Mouse (Mus musculus): ENCODE results near the gene Ehd4. TPM values are rescaled to one million over a fixed set of nuclear protein-coding genes. Genes with fewer than 3 reads are reported as not detected.

Ehd4 gene
- total and polyA plus RNA-seq, 2 experiments from 2014 or later, result 250 to 547 TPM

DNA sequence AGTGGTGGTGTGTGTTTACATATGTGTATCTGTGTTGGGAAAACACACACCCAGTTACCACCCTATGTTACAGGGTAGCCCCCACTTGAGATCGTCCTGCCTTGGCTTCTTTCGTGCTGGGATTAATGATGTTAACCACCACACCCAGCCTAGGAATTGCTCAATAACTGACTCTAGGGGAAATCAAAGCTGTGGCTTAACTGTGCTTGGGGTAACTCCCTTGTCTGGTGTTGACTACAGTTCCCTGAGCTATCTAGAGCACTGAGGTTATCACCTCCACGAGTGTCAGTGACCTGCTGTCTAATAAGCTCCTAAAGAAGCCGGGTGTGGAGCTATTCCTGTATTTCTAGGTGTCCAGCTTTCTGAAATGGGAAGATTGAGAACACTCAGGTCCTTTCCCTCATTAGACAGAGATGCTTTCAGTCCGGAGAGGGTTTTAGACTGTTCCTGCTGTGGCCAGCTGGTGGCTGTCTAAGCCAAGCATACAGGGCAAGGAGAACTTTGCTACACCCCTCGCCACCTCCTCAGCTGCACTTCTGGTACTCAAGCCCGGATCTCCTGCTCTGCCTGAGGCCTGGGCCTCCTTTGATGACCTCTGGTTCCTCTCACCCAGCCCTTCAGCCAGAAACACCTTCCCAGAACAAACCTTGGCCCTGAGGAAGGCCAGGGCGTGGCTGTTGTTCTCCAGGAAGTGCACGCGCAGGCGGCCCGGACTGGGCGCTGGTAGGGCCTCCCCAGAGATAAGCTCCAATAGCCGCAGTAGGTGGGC is 69.6 kb downstream of the Ehd4 start:
- WGBS, result 38% methylated on average over 14 of the region's 14 CpGs
- no peak overlapping the region for H3K4me3 ChIP-seq (ENCODE audit: low read depth, low read length)
- TF ChIP-seq EP300 (IDR thresholded peaks at IDR 0.05; ENCODE audit: low read depth) (no peak), CTCF (IDR thresholded peaks at IDR 0.05; ENCODE audit: low read depth) (peak; percentile 73)
- H3K36me3 ChIP-seq (replicated peaks; ENCODE audit: control insufficient read depth, insufficient read depth, low read length), result peaks cover 15% of the 10 kb centered on the region
- no peak overlapping the region for H3K4me2 ChIP-seq (ENCODE audit: low read depth, low read length)
- H3K9me3 ChIP-seq (replicated peaks; ENCODE audit: control insufficient read depth, low read length), result no peaks in the 10 kb centered on the region
- ATAC-seq (ENCODE audit: insufficient read depth, low read depth) (peak; percentile 79), DNase-seq (ENCODE audit: low spot score) (peak; percentile 58)
- no peaks in the 10 kb centered on the region for H3K4me1 ChIP-seq (ENCODE audit: control insufficient read depth, insufficient read depth)
- no peaks in the 10 kb centered on the region for H3K27me3 ChIP-seq (ENCODE audit: control insufficient read depth, insufficient read depth, low read length)
- H3K9ac ChIP-seq (replicated peaks; ENCODE audit: low read depth, low read length), result no peak overlapping the region
- H3K27ac ChIP-seq (ENCODE audit: low read depth), result 0 out of 2 replicates have a peak overlapping the region, but pooled peaks have one; percentile 2

DNA sequence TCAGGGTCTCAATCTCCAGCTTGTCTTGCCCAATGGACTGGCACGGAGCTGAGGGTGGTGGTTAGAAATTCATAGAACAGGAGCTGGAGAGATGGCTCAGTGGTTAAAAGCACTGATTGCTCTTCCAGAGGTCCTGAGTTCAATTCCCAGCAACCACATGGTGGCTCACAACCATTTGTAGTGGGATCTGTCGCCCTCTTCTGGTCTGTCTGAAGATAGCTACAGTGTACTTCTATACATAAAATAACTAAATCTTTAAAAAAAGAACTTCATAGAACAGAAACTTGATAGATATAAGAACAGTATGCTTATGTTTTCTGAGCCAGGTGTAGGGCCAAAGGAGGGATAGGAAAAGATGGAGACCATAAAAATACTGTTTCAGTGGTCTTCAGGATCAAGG is 72.0 kb downstream of the Ehd4 start:
- no peak overlapping the region for H3K9ac ChIP-seq (replicated peaks; ENCODE audit: low read depth, low read length)
- DNase-seq (ENCODE audit: low spot score), result no peak
- no peaks in the 10 kb centered on the region for H3K4me1 ChIP-seq (ENCODE audit: control insufficient read depth, insufficient read depth)
- no peaks in the 10 kb centered on the region for H3K36me3 ChIP-seq (replicated peaks; ENCODE audit: control insufficient read depth, insufficient read depth, low read length)
- H3K4me2 ChIP-seq (ENCODE audit: low read depth, low read length), result no peak overlapping the region
- no peak overlapping the region for H3K4me3 ChIP-seq (ENCODE audit: low read depth, low read length)
- H3K27me3 ChIP-seq (ENCODE audit: control insufficient read depth, insufficient read depth, low read length), result peaks cover under 1% of the 10 kb centered on the region
- TF ChIP-seq EP300 (IDR thresholded peaks at IDR 0.05; ENCODE audit: low read depth) (no peak), CTCF (IDR thresholded peaks at IDR 0.05; ENCODE audit: low read depth) (no peak)
- no peak for ATAC-seq (ENCODE audit: insufficient read depth, low read depth)
- H3K27ac ChIP-seq (ENCODE audit: low read depth), result no peak overlapping the region
- 69% methylated on average over 2 of the region's 2 CpGs for WGBS
- no peaks in the 10 kb centered on the region for H3K9me3 ChIP-seq (replicated peaks; ENCODE audit: control insufficient read depth, low read length)

- no peak overlapping the region for H3K27ac ChIP-seq (ENCODE audit: low read depth)
- WGBS, result 3% methylated on average over 36 of the region's 36 CpGs
- TF ChIP-seq EP300 (IDR thresholded peaks at IDR 0.05; ENCODE audit: low read depth), result no peak
- TF ChIP-seq CTCF (IDR thresholded peaks at IDR 0.05; ENCODE audit: low read depth), result peak; percentile 64
- H3K9me3 ChIP-seq (replicated peaks; ENCODE audit: control insufficient read depth, low read length), result no peaks in the 10 kb centered on the region
- H3K4me3 ChIP-seq (ENCODE audit: low read depth, low read length), result peak overlapping the region; percentile 32
- ATAC-seq (ENCODE audit: insufficient read depth, low read depth) (peak; percentile 79), DNase-seq (ENCODE audit: low spot score) (peak; percentile 44)
- no peaks in the 10 kb centered on the region for H3K4me1 ChIP-seq (ENCODE audit: control insufficient read depth, insufficient read depth)
- H3K9ac ChIP-seq (replicated peaks; ENCODE audit: low read depth, low read length), result no peak overlapping the region
- H3K27me3 ChIP-seq (ENCODE audit: control insufficient read depth, insufficient read depth, low read length), result peaks cover 17% of the 10 kb centered on the region
- H3K36me3 ChIP-seq (replicated peaks; ENCODE audit: control insufficient read depth, insufficient read depth, low read length), result no peaks in the 10 kb centered on the region
- peak overlapping the region; percentile 62 for H3K4me2 ChIP-seq (ENCODE audit: low read depth, low read length)
Observed at GRCm38 (mm10) chr2:120076076-120076705, 78.2 kb downstream of the Ehd4 start.

- peaks cover 17% of the 10 kb centered on the region for H3K27me3 ChIP-seq (ENCODE audit: control insufficient read depth, insufficient read depth, low read length)
Observed at GRCm38 (mm10) chr2:120074096-120074495, 80.3 kb downstream of the Ehd4 start.

GRCm38 (mm10) chr2:120069466-120069990 is 84.9 kb downstream of the Ehd4 start:
- H3K4me2 ChIP-seq (ENCODE audit: low read depth, low read length), result no peak overlapping the region
- TF ChIP-seq CTCF (IDR thresholded peaks at IDR 0.05; ENCODE audit: low read depth) (no peak), EP300 (IDR thresholded peaks at IDR 0.05; ENCODE audit: low read depth) (no peak)
- no peaks in the 10 kb centered on the region; the same call in 1 of the 2 replicates for H3K4me1 ChIP-seq (ENCODE audit: control insufficient read depth, insufficient read depth)
- DNase-seq (ENCODE audit: low spot score) (no peak), ATAC-seq (ENCODE audit: insufficient read depth, low read depth) (no peak)
- no peak overlapping the region for H3K27ac ChIP-seq (ENCODE audit: low read depth)
- H3K9me3 ChIP-seq (replicated peaks; ENCODE audit: control insufficient read depth, low read length), result no peaks in the 10 kb centered on the region
- 65% methylated on average over 8 of the region's 8 CpGs for WGBS
- H3K27me3 ChIP-seq (ENCODE audit: control insufficient read depth, insufficient read depth, low read length), result no peaks in the 10 kb centered on the region
- H3K9ac ChIP-seq (replicated peaks; ENCODE audit: low read depth, low read length), result no peak overlapping the region
- H3K36me3 ChIP-seq (replicated peaks; ENCODE audit: control insufficient read depth, insufficient read depth, low read length), result no peaks in the 10 kb centered on the region
- H3K4me3 ChIP-seq (ENCODE audit: low read depth, low read length), result no peak overlapping the region

More at GRCm38 (mm10) chr2:120074096-120074495, 80.3 kb downstream of the Ehd4 start:
- Histone ChIP-seq H3K36me3 (replicated peaks; ENCODE audit: control insufficient read depth, insufficient read depth, low read length) (no peaks in the 10 kb centered on the region), H3K9ac (replicated peaks; ENCODE audit: low read depth, low read length) (no peak overlapping the region), H3K4me1 (ENCODE audit: control insufficient read depth, insufficient read depth) (no peaks in the 10 kb centered on the region), H3K27ac (ENCODE audit: low read depth) (no peak overlapping the region), H3K4me3 (ENCODE audit: low read depth, low read length) (no peak overlapping the region), H3K4me2 (ENCODE audit: low read depth, low read length) (no peak overlapping the region), H3K9me3 (replicated peaks; ENCODE audit: control insufficient read depth, low read length) (no peaks in the 10 kb centered on the region)
- TF ChIP-seq CTCF (IDR thresholded peaks at IDR 0.05; ENCODE audit: low read depth), result no peak
- TF ChIP-seq EP300 (IDR thresholded peaks at IDR 0.05; ENCODE audit: low read depth), result no peak
- no peak for ATAC-seq (ENCODE audit: insufficient read depth, low read depth)
- WGBS, result 69% methylated on average over 4 of the region's 4 CpGs
- no peak for DNase-seq (ENCODE audit: low spot score)

Measured in heart, postnatal 0 days (tissue).